Mouse (Mus musculus) olfactory bulb, adult 2 months (tissue): ENCODE results near the gene Fos.

ENCODE experiments used
- CTCF ChIP-seq: fragments of 200-500 bp; IDR thresholded peaks from 2 replicates; pipeline ENCODE4 v1.5.1; 2012; ENCODE audit warnings: low read depth, mild to moderate bottlenecking, low read length, moderate library complexity; ENCODE audit not compliant: insufficient read depth
- POLR2A ChIP-seq: fragments of 200-500 bp; IDR thresholded peaks from 2 replicates; pipeline ENCODE4 v1.6.1; 2012; ENCODE audit warnings: mild to moderate bottlenecking, low read depth, low read length, moderate library complexity; ENCODE audit not compliant: insufficient read depth

DNA sequence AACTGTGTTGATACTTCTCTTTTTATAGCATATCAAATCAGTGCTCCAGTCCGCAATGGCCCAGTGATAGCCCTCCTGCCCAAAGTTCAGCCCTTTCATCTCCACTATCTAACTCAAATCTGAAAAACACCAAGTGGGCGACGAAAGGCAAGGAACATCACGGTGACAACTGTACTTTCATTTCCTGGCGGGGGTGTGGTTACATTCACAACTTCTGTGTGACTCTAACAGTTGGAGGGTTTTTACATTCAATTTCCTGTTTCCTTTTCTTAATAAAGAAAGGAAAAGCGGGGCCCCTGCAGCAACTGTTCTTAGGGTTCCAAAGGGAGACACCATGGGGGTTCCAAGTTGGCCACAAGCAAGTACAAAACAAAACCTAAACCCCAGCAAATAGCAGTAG lies 29.0 kb upstream of the Fos start:
- TF ChIP-seq POLR2A, result no peak
- no peak for TF ChIP-seq CTCF
